Mouse (Mus musculus) limb, embryonic 14.5 days (tissue): ENCODE measurements around the gene Ubp1. TPM values are rescaled to one million over a fixed set of nuclear protein-coding genes. Genes with fewer than 3 reads are reported as not detected.

ENCODE experiments used
- ATAC-seq: fragments of 200-750 bp; cut with Nextera tagmentation; 2 replicates; pipeline ENCODE4 v1.8.0; 2017; ENCODE audit warnings: low read depth, moderate number of reproducible peaks, moderate TSS enrichment; ENCODE audit not compliant: low FRiP score
- DNase-seq: peaks from one replicate; pipeline ENCODE4 v3.0.0-alpha.2; 2015; ENCODE audit warnings: low spot score
- H3K27ac ChIP-seq: fragments of 300-500 bp; sonication (generic); replicated peaks from 2 replicates; pipeline ENCODE4 v1.5.1; 2014; ENCODE audit warnings: low read depth, mild to moderate bottlenecking, low read length, moderate library complexity, mixed read lengths
- H3K27me3 ChIP-seq: fragments of 300-500 bp; sonication (generic); 2 replicates; pipeline ENCODE4 v1.6.1; 2014; ENCODE audit warnings: low read length, mixed read lengths; ENCODE audit not compliant: control insufficient read depth, insufficient read depth
- H3K36me3 ChIP-seq: fragments of 300-500 bp; sonication (generic); 2 replicates; pipeline ENCODE4 v1.6.1; 2014; ENCODE audit warnings: mild to moderate bottlenecking, low read length, moderate library complexity, mixed read lengths; ENCODE audit not compliant: control insufficient read depth, insufficient read depth
- H3K4me1 ChIP-seq: fragments of 300-500 bp; sonication (generic); 2 replicates; pipeline ENCODE4 v1.6.1; 2014; ENCODE audit warnings: antibody characterized with exemption, low read length, mixed read lengths; ENCODE audit not compliant: control insufficient read depth, insufficient read depth
- H3K4me2 ChIP-seq: fragments of 300-500 bp; sonication (generic); replicated peaks from 2 replicates; pipeline ENCODE4 v1.6.1; 2014; ENCODE audit warnings: low read depth, mild to moderate bottlenecking, low read length, moderate library complexity; ENCODE audit not compliant: severe bottlenecking
- H3K4me3 ChIP-seq: fragments of 300-500 bp; sonication (generic); replicated peaks from 2 replicates; pipeline ENCODE4 v1.5.1; 2014; ENCODE audit warnings: low read length
- H3K9ac ChIP-seq: fragments of 300-500 bp; sonication (generic); 2 replicates; pipeline ENCODE4 v1.6.1; 2014; ENCODE audit warnings: mild to moderate bottlenecking, low read depth, low read length, moderate library complexity; ENCODE audit not compliant: severe bottlenecking
- H3K9me3 ChIP-seq: fragments of 300-500 bp; sonication (generic); 2 replicates; pipeline ENCODE4 v1.6.1; 2016; ENCODE audit warnings: low read length; ENCODE audit not compliant: control insufficient read depth
- POLR2A ChIP-seq: fragments of 200-500 bp; IDR thresholded peaks from 2 replicates; pipeline ENCODE4 v1.8.0; 2012; ENCODE audit warnings: inconsistent platforms, mild to moderate bottlenecking, moderate library complexity, borderline replicate concordance; ENCODE audit not compliant: insufficient read depth, insufficient read length; ENCODE audit errors: extremely low read depth
- WGBS: fragments of 180-500 bp; shearing (Covaris S2); extraction: QIAGEN DNeasy Blood & Tissue Kit; methylation state at CpG from one replicate; pipeline ENCODE4 v1.1.7; 2014; 5-methylcytosine and 5-hydroxymethylcytosine counted together
- polyA plus RNA-seq, 2 experiments: library from polyadenylated mRNA; depleted of rRNA in 1 of 2; stranded (reverse) in 1 of 2; unstranded in 1 of 2; fragments of >200 nt; fragmentation: Nextera tagmentation in 1 of 2; extraction: Ambion mirVana in 1 of 2; gene quantifications; 2 replicates each; pipeline versions ENCODE4 v1.2.1 to v1.2.3; 2012 to 2014

The Ubp1 gene
- polyA plus RNA-seq, 2 experiments = 42.0 to 159 TPM

DNA sequence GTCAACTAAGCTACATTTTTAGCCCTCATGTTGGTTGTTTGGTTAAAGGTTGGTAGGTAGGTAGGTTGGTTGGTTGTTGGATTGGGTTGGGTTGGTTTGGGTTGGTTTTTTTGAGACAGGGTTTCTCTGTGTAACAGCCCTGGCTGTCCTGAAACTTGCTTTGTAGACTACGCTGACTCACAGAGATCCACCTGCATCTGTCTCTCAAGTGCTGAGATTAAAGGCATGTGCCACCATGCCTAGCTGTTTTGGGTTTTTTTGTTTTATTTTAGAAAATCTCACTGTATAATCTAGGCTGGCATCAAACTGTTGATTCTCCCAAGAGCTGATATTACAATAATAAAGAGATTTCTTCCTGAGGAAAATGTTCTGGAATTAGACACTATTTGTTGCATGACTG lies 12.6 kb downstream of the Ubp1 start:
- H3K4me1 ChIP-seq = no peaks in the 10 kb centered on the region
- TF ChIP-seq POLR2A = no peak
- no peak overlapping the region for H3K27ac ChIP-seq
- ATAC-seq = no peak
- no peaks in the 10 kb centered on the region for H3K27me3 ChIP-seq
- 92% methylated on average over 1 of the region's 1 CpGs for WGBS
- no peak overlapping the region for H3K9ac ChIP-seq
- H3K4me3 ChIP-seq = no peak overlapping the region
- no peak overlapping the region for H3K4me2 ChIP-seq
- H3K9me3 ChIP-seq = no peaks in the 10 kb centered on the region
- H3K36me3 ChIP-seq = peaks cover 27% of the 10 kb centered on the region
- no peak for DNase-seq

DNA sequence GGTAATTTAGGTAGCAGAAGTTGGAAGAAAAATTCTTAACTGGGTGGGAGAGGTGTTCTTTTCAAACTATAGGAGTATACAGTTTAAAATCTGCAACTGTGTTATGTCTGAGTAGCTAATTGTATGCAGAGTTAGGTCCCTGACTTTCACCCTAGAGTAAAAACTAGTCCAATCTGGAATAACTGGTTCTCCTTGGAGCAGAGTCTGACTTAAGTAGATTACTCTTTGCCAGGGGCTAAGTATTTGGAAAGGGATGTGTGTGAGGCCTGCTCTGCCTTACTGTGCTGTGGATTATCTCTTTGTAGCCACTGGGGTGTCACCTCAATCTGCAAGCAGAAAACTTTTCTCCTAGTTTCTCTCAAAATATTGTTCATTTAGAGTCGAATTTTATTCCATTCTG lies 16.5 kb downstream of the Ubp1 start:
- Histone ChIP-seq H3K9me3 (no peaks in the 10 kb centered on the region), H3K27me3 (no peaks in the 10 kb centered on the region), H3K9ac (no peak overlapping the region), H3K4me1 (no peaks in the 10 kb centered on the region), H3K27ac (no peak overlapping the region), H3K4me3 (no peak overlapping the region), H3K4me2 (no peak overlapping the region), H3K36me3 (peaks cover 41% of the 10 kb centered on the region)
- 83% methylated on average over 1 of the region's 1 CpGs for WGBS
- DNase-seq (no peak), ATAC-seq (no peak)
- TF ChIP-seq POLR2A = no peak

DNA sequence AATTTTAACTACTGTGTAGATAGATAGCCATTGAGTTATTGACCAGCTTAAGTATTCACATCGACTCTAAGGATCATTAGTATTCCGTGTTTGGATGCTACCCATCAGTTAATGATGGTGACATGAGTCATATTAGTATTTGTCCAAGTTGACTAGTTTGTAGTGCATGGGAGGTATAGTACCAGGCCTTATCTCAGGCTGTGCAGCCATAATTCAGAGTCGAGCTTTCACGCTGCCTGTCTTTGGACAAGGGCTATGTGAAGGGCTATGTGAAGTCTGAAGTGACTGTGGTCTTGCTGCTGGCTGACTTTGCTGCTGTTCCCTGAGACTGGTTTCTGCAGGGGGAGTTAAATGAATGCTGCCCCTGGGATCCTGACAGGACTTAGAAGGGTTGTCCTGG lies 27.0 kb downstream of the Ubp1 start:
- H3K27ac ChIP-seq = no peak overlapping the region
- no peaks in the 10 kb centered on the region for H3K27me3 ChIP-seq
- DNase-seq (no peak), ATAC-seq (no peak)
- no peak overlapping the region for H3K4me2 ChIP-seq
- WGBS = 97% methylated on average over 4 of the region's 4 CpGs
- H3K36me3 ChIP-seq = peaks cover 70% of the 10 kb centered on the region
- no peak overlapping the region for H3K4me3 ChIP-seq
- no peaks in the 10 kb centered on the region for H3K9me3 ChIP-seq
- no peak overlapping the region for H3K9ac ChIP-seq
- H3K4me1 ChIP-seq = no peaks in the 10 kb centered on the region
- no peak for TF ChIP-seq POLR2A

DNA sequence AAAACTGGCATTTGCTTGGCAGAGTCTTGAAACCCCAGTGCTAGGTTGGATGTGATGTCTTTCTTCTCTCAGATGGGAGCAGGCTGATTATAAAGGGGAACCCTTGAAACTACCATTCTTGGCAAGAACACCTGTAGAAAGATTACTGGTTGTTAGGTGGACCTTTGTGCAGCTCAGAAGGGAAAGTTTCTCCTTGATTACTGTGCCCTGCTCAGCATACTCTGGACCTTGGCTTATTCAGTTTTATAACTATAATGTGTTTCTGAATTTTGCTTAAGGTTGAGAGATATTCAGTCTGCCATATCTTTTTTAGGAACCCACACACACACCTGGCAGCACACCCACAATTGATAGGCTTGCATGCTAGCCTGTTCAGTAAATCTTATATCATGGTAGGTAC lies 33.0 kb downstream of the Ubp1 start:
- H3K27ac ChIP-seq = no peak overlapping the region
- ATAC-seq = no peak
- no peaks in the 10 kb centered on the region for H3K9me3 ChIP-seq
- no peak overlapping the region for H3K4me3 ChIP-seq
- H3K4me2 ChIP-seq = no peak overlapping the region
- TF ChIP-seq POLR2A = no peak
- no peak overlapping the region for H3K9ac ChIP-seq
- H3K4me1 ChIP-seq = no peaks in the 10 kb centered on the region
- DNase-seq = no peak
- H3K27me3 ChIP-seq = no peaks in the 10 kb centered on the region
- peaks cover 79% of the 10 kb centered on the region for H3K36me3 ChIP-seq

DNA sequence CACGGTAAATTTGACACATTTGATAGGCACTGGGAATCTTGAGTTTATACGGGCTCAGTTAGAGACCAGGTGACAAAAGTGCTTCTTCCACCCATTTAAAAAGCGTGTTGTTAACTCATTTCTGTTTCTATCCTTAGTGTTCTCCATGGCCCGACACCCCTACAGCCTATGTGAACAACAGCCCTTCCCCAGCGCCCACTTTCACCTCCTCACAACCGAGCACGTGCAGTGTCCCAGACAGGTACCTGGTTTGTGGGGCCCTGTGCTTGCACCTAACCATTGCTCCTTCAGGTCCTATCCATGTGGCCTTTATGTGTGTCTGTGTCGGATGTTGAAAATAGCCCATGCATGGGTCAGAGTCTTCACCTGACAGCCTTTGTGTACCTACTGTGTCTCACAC lies 33.7 kb downstream of the Ubp1 start:
- ATAC-seq (no peak), DNase-seq (no peak)
- no peaks in the 10 kb centered on the region for H3K9me3 ChIP-seq
- TF ChIP-seq POLR2A = no peak
- H3K27ac ChIP-seq = no peak overlapping the region
- no peaks in the 10 kb centered on the region for H3K4me1 ChIP-seq
- no peak overlapping the region for H3K4me3 ChIP-seq
- H3K27me3 ChIP-seq = no peaks in the 10 kb centered on the region
- H3K4me2 ChIP-seq = no peak overlapping the region
- 92% methylated on average over 8 of the region's 8 CpGs for WGBS
- no peak overlapping the region for H3K9ac ChIP-seq
- H3K36me3 ChIP-seq = peaks cover 80% of the 10 kb centered on the region

DNA sequence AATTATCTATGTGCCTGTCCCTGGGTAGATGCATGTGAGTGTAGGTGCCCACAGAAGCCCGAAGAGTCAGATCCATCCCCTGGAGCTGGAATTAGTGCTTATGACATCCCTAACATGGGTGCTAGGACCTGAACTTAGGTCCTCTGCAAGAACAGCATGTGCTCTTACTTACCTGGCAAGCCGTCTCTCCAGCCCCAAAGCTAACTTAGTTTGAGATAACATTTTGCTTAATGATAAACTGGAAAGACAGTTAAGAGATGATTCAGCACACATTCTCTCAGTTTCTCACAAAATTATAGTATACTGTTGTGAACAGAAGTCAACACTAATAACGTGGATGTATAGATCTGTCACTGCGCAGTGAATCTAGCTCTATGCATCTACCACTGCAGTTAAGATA lies 36.1 kb downstream of the Ubp1 start:
- no peaks in the 10 kb centered on the region for H3K4me1 ChIP-seq
- ATAC-seq = no peak
- no peak for DNase-seq
- H3K4me2 ChIP-seq = no peak overlapping the region
- no peak overlapping the region for H3K27ac ChIP-seq
- no peaks in the 10 kb centered on the region for H3K27me3 ChIP-seq
- TF ChIP-seq POLR2A = no peak
- no peaks in the 10 kb centered on the region for H3K9me3 ChIP-seq
- H3K9ac ChIP-seq = no peak overlapping the region
- WGBS = 93% methylated on average over 4 of the region's 4 CpGs
- peaks cover 89% of the 10 kb centered on the region for H3K36me3 ChIP-seq
- no peak overlapping the region for H3K4me3 ChIP-seq
